Mouse (Mus musculus): Measurements from ENCODE around the gene Zzef1.

Zzef1 gene

DNA sequence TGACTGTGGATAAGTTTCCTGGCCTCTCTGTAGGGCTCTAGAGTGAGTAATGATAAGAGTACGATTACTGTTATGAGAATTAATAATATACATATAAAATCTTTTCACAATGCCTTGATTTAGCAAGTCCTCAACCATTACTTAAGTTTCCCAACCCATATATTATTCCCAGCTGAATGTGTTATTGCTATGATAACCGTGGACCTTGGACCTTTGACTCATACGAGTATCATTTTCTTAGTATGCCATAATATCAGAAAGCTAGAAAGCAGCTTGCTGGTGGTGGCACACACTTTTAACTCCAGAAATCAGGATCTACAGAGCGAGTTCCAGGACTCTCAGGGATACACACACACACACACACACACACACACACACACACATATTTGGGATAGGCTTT, 12.0 kb downstream of the Zzef1 start:
- DNase-seq: no peak

- DNase-seq: no peak
Observed at GRCm38 (mm10) chr11:72813687-72814086, 17.7 kb downstream of the Zzef1 start.

- peak; percentile 50 for DNase-seq
Observed at GRCm38 (mm10) chr11:72814188-72814587, 18.2 kb downstream of the Zzef1 start.

GRCm38 (mm10) chr11:72816859-72817258, 20.8 kb downstream of the Zzef1 start:
- DNase-seq: no peak

- no peak for DNase-seq
Observed at GRCm38 (mm10) chr11:72818067-72818466, 22.0 kb downstream of the Zzef1 start.

DNA sequence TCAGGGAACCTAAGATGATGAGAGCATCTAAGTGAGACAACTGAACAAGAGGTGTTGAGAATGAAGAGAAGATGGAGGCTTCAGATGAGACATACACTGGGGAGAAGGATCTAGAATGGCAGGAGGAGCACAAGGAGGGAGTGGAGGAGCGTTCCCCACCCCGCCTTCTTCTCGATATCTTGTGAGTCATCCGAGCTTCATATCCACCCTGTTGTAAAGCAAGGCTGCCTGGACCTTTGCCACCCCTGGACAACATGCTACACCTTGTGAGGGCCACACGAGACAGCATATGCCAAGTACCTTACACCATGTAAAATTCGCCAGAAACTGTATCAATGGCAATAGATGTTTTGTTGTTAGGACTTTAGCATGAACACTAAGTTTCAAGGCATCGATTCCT, 25.0 kb downstream of the Zzef1 start:
- no peak for DNase-seq

DNA sequence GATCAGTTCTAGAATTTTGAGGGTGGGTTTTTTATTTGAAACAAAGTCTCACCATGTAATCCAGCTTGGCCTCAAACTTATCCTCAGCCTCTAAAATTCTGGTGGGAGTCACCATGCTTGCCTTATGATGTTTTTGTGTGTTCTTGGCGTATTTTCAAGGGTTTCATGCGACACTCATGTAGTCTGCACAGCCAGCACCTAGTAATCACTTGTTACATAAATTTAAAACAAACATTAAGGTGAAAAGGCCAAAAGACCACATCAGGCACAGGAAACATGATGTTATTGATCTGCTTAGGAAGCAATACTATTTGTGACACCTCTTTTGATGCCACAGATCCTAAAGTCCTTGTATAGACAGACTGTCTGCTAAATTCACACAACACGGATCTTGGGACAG, 33.8 kb downstream of the Zzef1 start:
- no peak for DNase-seq

DNA sequence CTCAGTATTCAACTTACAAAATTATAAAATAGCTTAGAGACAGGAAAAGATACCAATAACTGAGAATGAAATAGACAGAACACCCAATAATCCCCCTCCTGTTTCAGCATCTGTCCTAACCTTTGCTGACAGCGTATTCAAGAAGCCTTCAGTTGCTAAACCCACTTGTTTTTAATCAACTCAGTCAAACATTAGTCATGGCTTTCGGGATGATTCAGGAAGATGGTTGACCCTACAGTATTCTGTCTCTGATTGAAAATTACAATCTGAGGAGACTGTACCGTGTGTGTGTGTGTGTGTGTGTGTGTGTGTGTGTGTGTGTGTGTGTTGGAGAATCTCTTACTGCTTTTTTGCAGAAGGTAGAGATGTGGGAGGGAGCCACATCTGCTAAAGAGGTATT, 46.7 kb downstream of the Zzef1 start:
- DNase-seq: no peak

- no peak for DNase-seq
Observed at GRCm38 (mm10) chr11:72843576-72843975, 47.5 kb downstream of the Zzef1 start.

DNA sequence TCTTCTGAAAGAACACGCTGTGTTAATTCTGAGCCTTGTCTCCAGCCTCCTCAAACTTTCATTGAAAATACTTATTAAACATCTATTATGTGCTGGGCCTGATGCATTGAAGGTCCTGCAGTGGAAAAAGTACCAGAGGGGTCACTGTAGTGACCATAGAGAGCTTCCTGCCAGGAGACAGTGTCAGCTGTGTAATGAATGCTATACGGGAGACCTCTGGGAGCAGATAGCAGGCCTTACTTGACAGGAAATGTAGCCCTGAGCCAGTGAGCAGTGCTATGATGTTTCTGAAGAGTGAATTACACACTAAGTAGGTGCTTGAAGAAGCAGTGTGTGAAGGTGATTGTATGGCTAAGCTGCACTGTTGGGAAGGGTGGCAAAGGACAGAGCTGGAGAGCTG, 49.5 kb downstream of the Zzef1 start:
- DNase-seq: no peak

GRCm38 (mm10) chr11:72846685-72847084, 50.7 kb downstream of the Zzef1 start:
- DNase-seq: no peak

GRCm38 (mm10) chr11:72847831-72848628, 52.0 kb downstream of the Zzef1 start:
- DNase-seq: no peak

- no peak for DNase-seq
Observed at GRCm38 (mm10) chr11:72850419-72851131, 54.5 kb downstream of the Zzef1 start.

GRCm38 (mm10) chr11:72851214-72851613, 55.2 kb downstream of the Zzef1 start:
- DNase-seq: no peak

GRCm38 (mm10) chr11:72852122-72852521, 56.1 kb downstream of the Zzef1 start:
- DNase-seq: no peak

DNA sequence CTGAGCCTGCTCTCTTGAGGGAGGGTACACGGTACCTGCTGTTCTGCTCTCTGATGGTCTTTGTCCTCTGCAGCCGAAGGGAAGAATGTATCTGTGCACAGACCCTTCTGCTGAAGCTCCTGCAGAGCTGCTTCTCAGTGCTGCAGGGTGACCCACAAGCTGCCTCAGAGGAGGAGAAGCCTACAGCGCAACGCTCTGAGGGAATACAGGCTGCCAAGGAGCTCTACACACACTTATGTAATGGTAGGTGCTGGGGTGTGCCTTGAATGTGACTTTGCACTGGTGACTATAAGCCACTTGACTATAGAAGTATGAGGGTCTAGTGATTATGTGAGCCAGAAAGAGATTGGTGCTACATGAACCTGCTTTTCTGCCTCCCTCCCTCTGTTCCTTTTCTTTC, 57.1 kb downstream of the Zzef1 start:
- no peak for DNase-seq

DNA sequence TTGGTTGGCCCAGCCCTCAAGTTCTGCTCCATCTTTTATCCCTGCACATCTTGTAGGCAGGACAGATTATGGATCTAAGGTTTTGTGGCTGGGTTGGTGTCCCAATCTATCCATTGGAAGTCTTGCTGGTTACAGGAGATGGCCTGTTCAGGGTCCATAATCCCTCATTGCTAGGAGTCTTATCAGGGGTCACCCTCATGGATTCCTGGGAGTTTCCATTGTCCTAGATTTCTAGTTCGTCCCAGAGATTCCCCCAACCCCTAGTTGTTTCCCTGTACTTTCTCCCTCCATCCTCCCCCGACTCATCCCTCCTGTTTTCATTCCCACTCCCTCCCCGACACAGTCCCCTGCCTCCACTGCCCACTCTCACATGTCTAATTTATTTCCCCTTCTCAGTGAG, 58.2 kb downstream of the Zzef1 start:
- DNase-seq: no peak

DNA sequence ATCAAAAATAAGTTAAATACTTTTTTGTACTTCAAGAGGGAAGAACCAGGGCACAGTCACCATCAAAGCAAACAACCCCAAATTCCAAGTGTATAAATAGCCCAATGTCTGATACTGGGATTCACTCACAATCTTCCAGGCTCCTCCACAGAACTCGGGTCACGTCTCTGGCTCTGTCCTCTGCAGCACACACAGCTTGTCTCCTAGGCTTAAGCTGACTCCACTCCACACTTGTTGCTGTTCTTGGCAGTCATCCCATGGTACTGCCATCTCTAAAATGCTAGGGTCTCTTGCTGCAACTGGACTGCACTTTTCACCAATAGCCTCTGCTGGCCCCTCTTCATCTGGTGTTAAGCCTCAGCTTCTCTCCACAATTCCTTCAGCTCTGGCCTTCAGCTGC, 60.7 kb downstream of the Zzef1 start:
- DNase-seq: no peak

DNA sequence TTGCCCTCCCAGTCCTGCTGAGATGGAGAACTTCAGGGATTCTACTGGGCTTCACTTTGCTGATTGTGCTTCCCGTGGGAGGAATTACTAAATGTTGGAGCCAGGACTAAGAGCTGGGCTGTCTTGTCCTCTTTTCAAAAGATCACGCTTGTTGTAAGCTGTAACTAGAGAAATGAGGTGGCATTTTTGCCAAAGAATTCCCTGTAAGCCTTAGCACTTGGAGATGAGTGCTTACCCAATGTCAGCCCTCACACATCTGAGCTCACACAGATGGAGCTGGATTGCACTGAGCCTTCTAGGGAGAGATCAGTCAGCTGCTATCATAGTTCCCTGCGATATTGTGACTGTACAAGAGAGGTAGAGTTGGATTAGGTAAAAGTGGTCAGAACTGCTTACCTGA, 65.2 kb downstream of the Zzef1 start:
- DNase-seq: no peak

DNA sequence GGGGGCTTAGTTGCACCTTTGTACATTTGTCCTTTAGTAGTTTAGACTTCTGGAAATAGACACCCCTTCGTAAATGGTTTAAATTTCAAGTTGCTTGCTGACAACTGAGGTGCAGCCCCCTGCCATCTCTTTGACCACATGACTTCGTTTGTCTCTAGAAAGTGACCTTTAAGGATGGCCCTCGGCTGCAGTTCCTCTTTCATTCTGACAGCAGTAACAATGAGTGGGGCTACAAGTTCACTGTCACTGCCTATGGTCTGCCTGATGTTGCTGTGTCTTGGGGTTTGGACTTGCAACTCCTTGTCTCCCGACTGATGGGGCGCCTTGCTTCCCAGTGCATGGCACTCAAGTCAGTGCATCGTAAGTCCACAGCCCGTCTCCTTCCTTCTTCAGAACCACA, 70.4 kb downstream of the Zzef1 start:
- no peak for DNase-seq

- DNase-seq: no peak
Observed at GRCm38 (mm10) chr11:72872061-72872460, 76.0 kb downstream of the Zzef1 start.

DNA sequence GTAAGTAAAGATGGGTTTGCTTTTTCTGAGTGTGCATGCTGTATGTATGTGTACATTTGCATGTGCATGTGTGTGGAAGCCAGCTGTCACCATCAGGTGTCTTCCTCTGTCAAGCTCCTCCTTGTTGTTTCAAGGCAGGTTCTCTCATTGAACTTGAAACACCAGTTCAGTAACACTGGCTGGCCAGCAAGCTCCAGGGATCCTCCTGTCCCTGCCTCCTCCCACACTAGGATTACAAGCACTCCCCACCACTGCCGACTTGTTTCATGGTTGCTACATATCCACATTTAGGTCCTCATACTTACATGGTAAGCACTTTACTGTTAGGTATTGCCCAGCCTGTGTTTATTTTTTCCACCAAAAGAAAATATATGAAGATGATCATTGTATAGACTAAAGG, 96.6 kb downstream of the Zzef1 start:
- DNase-seq: no peak

GRCm38 (mm10) chr11:72908391-72908790, 112.4 kb downstream of the Zzef1 start:
- DNase-seq: no peak

GRCm38 (mm10) chr11:72917299-72917996, 121.4 kb downstream of the Zzef1 start:
- no peak for DNase-seq
